Mouse (Mus musculus) R1 (cell line): ENCODE measurements at regions not wholly inside any gene's neighbourhood (a gene's known extent, or its start where the extent isn't known, plus 50 kb on each side); places are given as distances from the start of the nearest gene placed in this dataset.

ENCODE experiments used
- DNase-seq: peaks from one replicate; pipeline ENCODE4 v3.0.0-alpha.2; 2018; ENCODE audit warnings: low read depth, low spot score

GRCm38 (mm10) chr10:91734691-91735090 lies 553.6 kb upstream of the Tmpo start:
- no peak for DNase-seq

DNA sequence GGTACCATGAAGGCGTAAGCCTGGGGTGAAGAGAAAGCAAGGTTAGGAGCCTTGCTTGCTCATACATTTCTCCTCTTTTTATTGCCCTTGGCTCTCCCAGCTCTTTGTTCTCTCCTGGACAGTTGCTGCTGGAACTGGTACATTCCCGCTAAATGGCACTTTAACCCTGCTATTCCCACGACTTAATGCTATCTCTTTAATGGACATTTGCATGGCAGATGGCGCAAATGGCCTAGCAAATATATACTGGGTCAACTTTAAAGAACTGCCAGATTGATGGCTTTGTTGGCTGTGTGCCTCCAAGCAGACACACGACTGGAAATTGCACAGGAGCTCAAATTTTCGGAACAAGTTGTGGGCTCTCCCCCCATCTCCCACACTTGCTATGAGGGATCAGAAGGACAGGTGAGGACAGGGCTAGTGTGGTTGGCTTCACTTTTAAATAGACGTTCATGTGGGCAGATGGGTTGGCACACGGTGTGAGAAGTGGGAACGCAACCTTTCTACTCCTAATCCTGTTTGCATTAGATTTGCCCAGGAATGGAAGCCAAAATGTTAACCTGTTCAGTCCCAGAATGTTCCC lies 551.0 kb upstream of the Tmpo start:
- no peak for DNase-seq

GRCm38 (mm10) chr10:91730062-91730461 lies 548.9 kb upstream of the Tmpo start:
- DNase-seq = no peak

DNA sequence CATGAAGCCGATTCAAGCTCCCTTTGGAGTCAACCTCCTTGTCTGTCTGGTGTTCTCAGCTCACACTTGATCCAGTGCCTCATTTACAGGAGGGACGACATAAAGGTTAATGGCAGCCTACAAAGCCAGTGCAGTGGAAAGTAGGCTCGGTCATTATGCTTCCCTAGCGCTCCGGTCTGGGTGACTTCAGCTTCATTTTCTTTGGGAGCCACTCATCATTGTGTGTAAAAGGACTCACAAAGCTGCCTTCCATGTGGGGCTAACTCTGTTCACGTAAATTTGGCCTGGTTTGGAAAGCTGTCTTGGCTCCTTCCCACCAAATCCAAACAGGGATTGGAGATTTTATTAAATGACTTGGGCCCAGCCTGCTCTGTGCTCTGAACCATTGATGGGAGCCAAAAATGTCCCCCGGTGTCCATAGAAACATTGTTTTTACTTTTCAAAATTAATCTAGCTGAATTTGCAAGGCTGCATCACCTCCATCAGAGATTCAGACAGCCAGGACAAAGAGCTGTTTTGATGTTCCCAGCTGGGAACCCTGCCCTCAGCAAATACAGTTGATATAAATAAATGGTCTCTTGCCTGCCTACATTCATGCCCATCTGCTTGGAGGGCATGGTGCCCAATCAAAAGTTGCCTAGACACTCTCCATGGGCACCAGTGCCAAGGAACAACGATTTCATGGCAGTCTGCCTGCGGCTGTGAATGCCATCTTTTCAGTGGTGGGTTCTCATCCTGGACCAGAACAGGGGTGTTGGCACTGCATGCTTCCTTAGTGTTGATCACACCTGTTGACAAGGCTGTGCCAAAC lies 538.7 kb upstream of the Tmpo start:
- DNase-seq = no peak

GRCm38 (mm10) chr10:91716604-91717003 lies 535.5 kb upstream of the Tmpo start:
- no peak for DNase-seq

- DNase-seq = no peak
Observed at GRCm38 (mm10) chr10:91714648-91715047, 533.5 kb upstream of the Tmpo start.

DNA sequence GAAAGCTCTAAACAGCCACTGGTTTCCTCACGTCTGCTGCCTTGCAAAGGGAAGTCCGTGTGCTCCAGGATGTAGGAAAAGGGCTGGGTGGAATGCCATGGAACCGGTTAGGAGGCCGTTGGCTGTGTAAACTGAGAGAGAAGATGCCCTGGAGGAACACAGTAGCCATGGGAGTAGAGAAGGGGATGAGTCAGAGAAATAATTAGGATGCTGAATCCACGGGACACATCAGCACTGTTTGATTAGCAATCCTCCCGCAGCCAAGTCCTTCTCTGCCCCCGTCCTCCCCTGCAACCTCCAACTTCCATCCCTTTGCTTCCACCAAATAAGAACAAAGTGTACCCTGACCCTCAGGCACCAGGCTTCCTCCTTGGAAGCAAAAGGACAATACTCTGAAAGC lies 532.4 kb upstream of the Tmpo start:
- no peak for DNase-seq

DNA sequence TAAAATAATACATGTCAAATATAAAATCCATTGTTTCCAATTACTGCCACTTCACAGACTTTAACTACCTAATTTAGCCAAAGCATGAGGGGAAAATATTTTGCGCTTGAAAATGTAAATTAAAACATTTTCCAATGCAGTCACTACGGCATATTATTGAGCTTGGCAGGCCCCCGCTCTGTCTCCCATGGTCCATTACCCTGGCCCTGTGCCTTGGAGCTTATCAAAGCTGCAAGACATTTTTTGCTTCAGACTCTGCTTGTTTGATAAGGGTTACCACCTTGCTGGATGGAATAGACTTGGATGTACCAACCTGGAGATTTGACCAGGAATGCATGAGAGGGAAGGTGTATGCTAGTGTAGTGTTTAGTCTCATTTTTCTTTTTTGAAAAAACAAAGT lies 525.7 kb upstream of the Tmpo start:
- no peak for DNase-seq

DNA sequence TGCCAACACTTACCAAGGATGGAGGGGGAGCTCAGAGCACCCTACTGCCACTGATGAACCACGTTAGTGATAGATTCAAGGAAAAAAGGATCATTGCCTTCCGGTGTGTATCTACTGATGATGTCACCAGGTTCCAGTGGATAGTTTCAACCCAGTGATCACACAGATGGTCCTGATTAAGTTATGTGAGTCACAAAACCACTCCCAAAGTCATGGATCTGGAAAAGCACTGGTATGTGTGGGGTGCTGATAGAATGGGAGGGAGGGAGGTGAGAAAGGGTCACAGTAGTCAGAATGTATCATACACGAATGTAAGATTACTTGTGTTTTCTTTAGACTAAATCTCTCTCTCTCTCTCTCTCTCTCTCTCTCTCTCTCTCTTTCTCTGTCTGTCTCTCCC lies 523.6 kb upstream of the Tmpo start:
- no peak for DNase-seq

DNA sequence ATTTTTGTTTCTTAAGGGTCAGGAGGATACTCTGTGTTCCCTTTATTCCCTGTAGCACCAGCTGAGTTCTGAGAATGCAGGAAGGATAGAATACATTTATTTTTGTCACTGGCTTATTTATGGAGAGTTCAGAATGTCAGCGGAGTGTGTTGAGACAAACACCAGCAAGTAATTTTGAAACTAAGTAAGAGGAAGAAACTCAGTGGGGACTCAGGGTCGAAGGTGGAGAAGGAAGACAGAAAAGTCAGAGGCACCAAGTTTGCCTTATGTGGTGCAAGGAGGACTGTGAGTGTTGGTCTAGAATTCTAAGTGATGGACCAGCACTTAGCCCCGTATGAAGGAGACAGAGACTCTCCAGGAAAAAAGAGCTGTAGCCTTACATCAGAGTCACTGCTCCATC lies 520.7 kb upstream of the Tmpo start:
- no peak for DNase-seq

GRCm38 (mm10) chr10:91686082-91686618 lies 505.0 kb upstream of the Tmpo start:
- DNase-seq = no peak

DNA sequence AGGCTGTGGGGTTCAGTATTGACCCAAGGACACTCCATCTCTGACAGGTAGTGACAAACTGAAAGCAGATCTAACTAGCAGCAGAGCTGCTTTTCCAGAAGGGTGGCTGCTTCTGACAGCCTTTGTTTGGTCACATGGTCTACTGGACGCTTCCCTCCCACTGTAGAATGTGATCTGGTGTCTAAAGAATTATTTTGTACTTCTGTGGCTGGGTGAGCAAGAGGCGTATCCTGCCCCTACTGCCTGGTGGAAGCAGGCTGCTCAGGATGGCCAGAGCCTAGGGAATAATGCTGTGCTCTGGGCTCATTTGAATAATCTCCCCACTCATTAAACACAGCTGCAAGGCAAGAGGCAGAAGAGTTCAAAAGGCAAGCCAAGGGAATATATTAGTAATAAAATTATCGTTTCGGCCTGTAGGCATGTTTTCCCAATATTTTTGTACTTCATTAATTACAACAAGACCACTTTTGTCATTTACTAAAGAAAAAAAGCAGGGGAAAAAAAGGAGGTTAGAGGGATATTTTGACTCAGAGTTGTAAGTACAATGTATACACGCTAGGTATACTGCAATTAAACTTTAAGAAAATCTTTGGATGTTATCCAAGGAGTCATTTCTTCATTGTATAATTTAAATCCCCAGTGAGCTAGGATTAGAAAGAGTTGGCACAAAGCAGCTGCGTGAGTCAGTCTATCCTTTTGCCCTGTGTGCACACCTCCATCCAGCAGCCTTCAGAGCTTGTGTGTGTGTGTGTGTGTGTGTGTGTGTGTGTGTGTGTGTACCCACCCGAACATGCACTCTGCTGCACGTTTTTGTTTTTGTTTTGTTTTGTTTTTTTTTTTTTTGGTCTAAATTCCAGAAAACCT lies 504.3 kb upstream of the Tmpo start:
- DNase-seq = no peak

GRCm38 (mm10) chr10:91679641-91680040 lies 498.5 kb upstream of the Tmpo start:
- no peak for DNase-seq

- DNase-seq = no peak
Observed at GRCm38 (mm10) chr10:91637911-91638310, 456.8 kb upstream of the Tmpo start.

DNA sequence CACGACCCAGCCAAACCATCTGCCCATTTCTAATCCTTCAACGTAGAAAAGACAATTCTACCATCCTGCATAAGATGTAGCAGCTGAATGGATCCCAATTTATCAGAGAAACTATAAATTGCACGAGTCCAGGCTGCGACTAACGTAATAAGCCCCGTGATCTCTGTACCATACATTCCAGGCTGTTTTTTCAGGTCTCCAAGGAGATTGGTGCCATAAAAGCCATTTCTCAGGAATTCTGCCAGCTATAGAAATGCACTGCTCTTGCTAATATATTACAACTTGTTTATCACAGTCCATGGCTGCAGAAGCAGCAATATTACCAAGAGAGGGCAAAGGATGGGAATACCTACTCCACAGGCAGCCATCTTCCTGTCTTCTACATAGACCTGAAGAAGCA lies 447.6 kb upstream of the Tmpo start:
- no peak for DNase-seq

GRCm38 (mm10) chr10:91622281-91622680 lies 441.2 kb upstream of the Tmpo start:
- DNase-seq = no peak

- DNase-seq = no peak
Observed at GRCm38 (mm10) chr10:91613794-91614479, 432.8 kb upstream of the Tmpo start.

DNA sequence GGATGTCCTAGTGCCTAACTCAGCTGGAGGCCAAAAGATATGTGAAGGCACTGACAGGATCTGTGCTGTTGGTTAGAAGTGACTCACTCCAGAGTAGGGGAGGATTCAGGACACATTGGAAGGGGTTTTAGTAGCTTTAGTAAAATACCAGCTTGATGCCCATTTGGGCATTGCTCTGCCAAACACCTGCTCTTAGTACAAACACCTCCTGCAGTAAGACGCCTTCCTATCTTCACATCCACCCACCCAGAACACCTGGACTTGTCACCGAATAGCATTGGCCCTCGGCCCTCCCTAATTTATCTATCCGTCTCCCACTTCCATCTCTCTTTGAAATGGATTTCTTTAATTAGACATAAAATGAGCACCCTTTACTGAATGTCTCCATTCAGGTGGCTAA lies 430.9 kb upstream of the Tmpo start:
- DNase-seq = no peak

GRCm38 (mm10) chr10:91594891-91595290 lies 413.8 kb upstream of the Tmpo start:
- no peak for DNase-seq

DNA sequence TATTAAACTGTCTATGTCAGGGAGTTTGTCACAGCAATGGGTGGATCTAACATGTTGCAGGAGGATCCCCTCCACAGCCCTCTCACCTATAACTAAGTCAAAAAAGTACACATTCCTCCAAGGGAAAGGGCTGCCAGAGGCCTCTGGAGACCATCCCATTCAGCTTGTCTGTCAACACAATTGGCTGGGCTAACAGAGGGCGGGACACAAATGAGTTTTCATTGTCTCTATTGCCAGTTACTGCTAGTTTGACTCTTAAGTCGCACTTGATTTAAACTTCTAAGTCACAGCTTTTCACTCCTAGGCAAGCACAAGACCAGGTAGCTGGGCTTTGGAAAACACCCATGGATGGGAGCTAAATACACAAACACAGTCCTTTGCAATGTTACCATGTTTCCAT lies 412.3 kb upstream of the Tmpo start:
- no peak for DNase-seq

- DNase-seq = no peak
Observed at GRCm38 (mm10) chr10:91591845-91592244, 410.7 kb upstream of the Tmpo start.

DNA sequence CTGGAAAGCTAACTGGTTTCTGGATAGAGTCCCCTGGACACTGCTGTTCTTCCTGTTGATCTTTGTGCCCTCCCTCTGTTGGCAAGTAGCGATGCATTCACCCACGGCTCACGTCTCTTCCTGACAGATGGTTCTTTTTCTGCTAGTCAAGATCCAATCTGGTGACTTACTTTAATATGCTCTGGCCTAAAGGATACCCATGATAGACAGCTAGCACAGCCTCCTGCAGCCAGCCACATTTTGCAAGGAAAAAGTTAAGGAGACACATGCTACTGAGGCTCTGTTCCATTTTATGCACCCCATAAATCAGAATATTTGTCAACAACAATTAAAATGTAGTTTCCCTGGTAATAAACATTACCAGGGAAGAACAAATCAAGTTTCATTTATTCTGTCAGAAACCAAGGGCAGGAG lies 410.3 kb upstream of the Tmpo start:
- no peak for DNase-seq
